Mouse (Mus musculus) embryonic facial prominence, embryonic 12.5 days (tissue): ENCODE results near the gene Fahd1. TPM values are rescaled to one million over a fixed set of nuclear protein-coding genes. Genes with fewer than 3 reads are reported as not detected.

ENCODE experiments used
- ATAC-seq: fragments of 200-750 bp; cut with Nextera tagmentation; 2 replicates; pipeline ENCODE4 v1.8.0; 2017; ENCODE audit not compliant: insufficient number of reproducible peaks, insufficient read depth, low FRiP score, low TSS enrichment
- H3K27ac ChIP-seq: fragments of 300-500 bp; sonication (generic); 2 replicates; pipeline ENCODE4 v1.5.1; 2016; ENCODE audit warnings: mild to moderate bottlenecking
- H3K27me3 ChIP-seq: fragments of 300-500 bp; sonication (generic); 2 replicates; pipeline ENCODE4 v1.6.1; 2016; ENCODE audit warnings: mild to moderate bottlenecking, moderate library complexity
- H3K36me3 ChIP-seq: fragments of 300-500 bp; sonication (generic); 2 replicates; pipeline ENCODE4 v1.6.1; 2016; ENCODE audit warnings: mild to moderate bottlenecking
- H3K4me1 ChIP-seq: fragments of 300-500 bp; sonication (generic); 2 replicates; pipeline ENCODE4 v1.6.1; 2016
- H3K4me2 ChIP-seq: fragments of 300-500 bp; sonication (generic); replicated peaks from 2 replicates; pipeline ENCODE4 v1.6.1; 2016; ENCODE audit warnings: mild to moderate bottlenecking, moderate library complexity
- H3K4me3 ChIP-seq: fragments of 300-500 bp; sonication (generic); 2 replicates; pipeline ENCODE4 v1.5.1; 2016; ENCODE audit warnings: mild to moderate bottlenecking
- H3K9ac ChIP-seq: fragments of 300-500 bp; sonication (generic); 2 replicates; pipeline ENCODE4 v1.6.1; 2016; ENCODE audit warnings: mild to moderate bottlenecking, moderate library complexity
- H3K9me3 ChIP-seq: fragments of 300-500 bp; sonication (generic); 2 replicates; pipeline ENCODE4 v1.6.1; 2016; ENCODE audit warnings: mild to moderate bottlenecking, moderate library complexity
- WGBS: fragments of 180-500 bp; shearing (Covaris S2); methylation state at CpG from one replicate; pipeline ENCODE4 v1.1.7; 2016; 5-methylcytosine and 5-hydroxymethylcytosine counted together
- polyA plus RNA-seq: library from polyadenylated mRNA; unstranded; fragments of >200 nt; fragmentation: Nextera tagmentation; extraction: Ambion mirVana; gene quantifications from 2 replicates; pipeline ENCODE4 v1.2.1, GENCODE M21; 2016

Gene Fahd1
- polyA plus RNA-seq, 1 experiment from 2014 or later: 23.2 TPM

DNA sequence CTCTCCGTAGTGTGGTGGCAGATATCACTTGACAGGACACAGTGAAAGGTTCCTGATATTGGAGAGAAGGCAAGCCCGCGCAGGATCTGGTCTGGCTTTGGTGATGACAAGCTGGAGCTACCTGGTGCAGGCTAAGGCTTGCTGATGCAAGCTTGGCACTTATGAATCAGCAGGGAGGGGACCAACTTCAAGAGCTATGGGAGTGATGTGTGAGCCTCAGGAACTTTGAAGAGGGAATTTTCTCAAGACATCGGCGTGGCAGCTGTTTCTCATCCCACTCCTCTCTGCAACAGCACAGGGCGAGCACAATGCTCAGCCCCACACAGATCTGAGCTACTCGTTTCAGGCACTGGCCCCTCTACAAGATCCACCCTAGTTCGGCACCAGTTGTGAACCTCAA is 10.3 kb downstream of the Fahd1 start, which contains the start of gene Hagh:
Gene Hagh, plus strand, starts transcription at position 302 of the 400 bp plus-strand sequence.
- H3K4me2 ChIP-seq: no peak within 1 kb of the TSS

DNA sequence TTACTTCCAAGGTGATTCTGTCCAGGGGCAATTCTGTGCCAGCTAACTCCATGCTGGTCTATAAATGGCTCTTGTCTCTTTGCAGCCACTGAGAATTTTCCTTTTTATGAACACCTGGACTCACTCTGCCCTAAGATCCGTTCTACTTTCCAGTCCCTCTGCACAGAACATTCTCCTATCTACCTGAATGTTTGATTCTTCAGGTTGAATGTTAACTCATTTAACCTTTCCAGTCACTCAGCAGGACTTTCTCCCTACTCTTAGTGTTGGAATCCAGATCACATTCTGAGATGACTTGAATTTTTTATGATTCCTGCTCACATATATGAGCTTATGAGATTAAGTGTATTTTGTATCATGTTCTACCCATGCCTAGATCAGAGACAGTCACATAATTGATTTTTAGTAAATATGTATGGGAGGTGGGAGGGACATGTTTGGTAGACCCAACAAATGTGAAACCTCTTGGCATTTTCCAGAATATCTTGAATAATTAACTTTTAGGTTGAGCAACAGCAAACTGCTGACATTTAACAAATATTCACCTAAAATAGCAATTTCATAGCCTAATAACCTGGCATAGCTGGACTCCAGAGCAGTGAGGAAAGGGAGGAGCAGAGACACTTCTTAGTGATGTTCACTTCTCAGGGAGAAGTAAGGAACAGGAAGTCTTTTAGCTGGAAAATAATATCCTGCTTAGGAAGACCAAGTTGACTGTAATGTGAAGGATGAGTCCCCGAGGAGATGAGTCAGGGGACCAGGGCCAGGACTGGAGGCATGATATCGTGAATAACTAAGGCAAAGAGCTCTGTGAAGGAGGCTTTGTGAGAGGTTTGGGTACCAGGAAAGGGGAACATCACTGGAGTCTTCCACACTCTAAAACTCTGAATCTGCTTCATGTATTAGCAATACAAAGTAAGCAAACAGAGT is 28.5 kb downstream of the Fahd1 start:
- Histone ChIP-seq H3K27me3 (peaks cover 2% of the 10 kb centered on the region; the same call in 1 of the 2 replicates), H3K4me1 (no peaks in the 10 kb centered on the region), H3K9ac (no peak overlapping the region), H3K9me3 (no peaks in the 10 kb centered on the region), H3K27ac (no peak overlapping the region), H3K4me2 (no peak overlapping the region), H3K4me3 (no peak overlapping the region), H3K36me3 (no peaks in the 10 kb centered on the region)
- 52% methylated on average over 3 of the region's 3 CpGs for WGBS
- no peak for ATAC-seq

More for the DNA sequence above, 10.3 kb downstream of the Fahd1 start, which contains the start of gene Hagh:
- Histone ChIP-seq H3K4me1 (no peaks in the 10 kb centered on the region), H3K9me3 (no peaks in the 10 kb centered on the region), H3K27ac (no peak within 1 kb of the TSS), H3K36me3 (no peaks in the 10 kb centered on the region), H3K27me3 (no peaks in the 10 kb centered on the region), H3K9ac (no peak within 1 kb of the TSS), H3K4me3 (no peak within 1 kb of the TSS)
- no peak for ATAC-seq
- WGBS: 63% methylated on average over 8 of the region's 8 CpGs

DNA sequence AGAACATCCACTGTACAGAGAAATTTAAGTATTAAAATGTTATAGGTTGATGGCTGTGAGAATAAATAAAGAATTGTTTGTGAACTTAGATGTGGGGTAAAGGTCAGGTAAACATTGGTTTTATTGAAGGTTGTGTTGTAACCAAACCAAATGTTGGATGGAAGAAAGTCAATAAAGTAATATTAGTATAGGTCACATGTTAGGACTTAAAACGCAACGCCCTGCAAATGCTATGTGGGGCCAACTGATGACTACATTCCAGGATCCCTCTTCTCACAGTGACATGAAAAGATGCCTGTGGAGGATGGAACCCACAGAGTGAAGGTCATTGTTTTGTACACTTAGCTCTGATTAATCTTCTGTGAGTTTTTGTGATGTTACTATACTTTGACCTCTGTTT is 30.7 kb downstream of the Fahd1 start:
- Histone ChIP-seq H3K4me2 (no peak overlapping the region), H3K27me3 (peaks cover 2% of the 10 kb centered on the region; the same call in 1 of the 2 replicates), H3K9ac (no peak overlapping the region), H3K4me1 (no peaks in the 10 kb centered on the region), H3K27ac (no peak overlapping the region), H3K4me3 (no peak overlapping the region), H3K9me3 (no peaks in the 10 kb centered on the region), H3K36me3 (no peaks in the 10 kb centered on the region)
- no peak for ATAC-seq
- WGBS: 63% methylated on average over 2 of the region's 2 CpGs

DNA sequence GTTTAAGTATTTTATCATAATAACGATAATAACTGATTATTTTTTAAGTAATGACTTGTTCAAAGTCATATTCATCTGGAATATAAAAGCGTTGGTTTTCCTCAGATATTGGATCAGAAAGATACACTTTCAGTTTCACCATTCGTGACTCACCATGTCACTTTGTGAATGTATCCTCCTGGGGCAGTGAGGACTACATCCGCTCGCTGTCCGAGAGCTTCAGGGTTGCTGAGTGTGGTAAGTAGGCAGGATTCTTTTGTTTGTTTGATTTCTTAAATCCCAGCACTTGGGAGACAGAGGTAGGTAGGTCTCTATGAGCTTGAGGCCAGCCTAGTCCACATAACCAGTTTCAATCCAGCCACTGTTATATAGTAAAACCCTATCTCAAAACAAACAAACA is 32.0 kb downstream of the Fahd1 start:
- Histone ChIP-seq H3K36me3 (no peaks in the 10 kb centered on the region), H3K27ac (no peak overlapping the region), H3K4me1 (no peaks in the 10 kb centered on the region), H3K27me3 (no peaks in the 10 kb centered on the region), H3K9me3 (no peaks in the 10 kb centered on the region), H3K4me3 (no peak overlapping the region), H3K4me2 (no peak overlapping the region), H3K9ac (no peak overlapping the region)
- no peak for ATAC-seq
- 51% methylated on average over 6 of the region's 6 CpGs for WGBS

DNA sequence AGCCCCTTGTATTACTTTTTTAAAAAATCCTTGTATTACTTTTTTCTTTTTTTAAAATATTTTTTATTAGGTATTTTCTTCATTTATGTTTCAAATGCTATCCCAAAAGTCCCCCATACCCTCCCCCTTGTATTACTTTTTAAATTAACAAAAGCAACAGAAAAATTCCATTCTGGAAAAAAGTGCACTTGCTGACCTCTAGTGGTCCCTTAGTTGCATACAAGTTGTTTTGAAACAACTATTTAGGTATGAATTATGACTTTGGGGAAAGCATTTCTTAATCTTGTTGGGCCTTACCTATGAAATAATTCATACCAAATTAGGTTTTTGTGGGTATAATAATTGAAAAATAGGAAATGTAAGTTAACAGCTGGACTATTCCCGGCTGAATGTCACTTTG is 32.7 kb downstream of the Fahd1 start:
- no peaks in the 10 kb centered on the region for H3K27me3 ChIP-seq
- no peaks in the 10 kb centered on the region for H3K9me3 ChIP-seq
- H3K4me1 ChIP-seq: no peaks in the 10 kb centered on the region
- H3K36me3 ChIP-seq: no peaks in the 10 kb centered on the region
- no peak overlapping the region for H3K27ac ChIP-seq
- no peak overlapping the region for H3K9ac ChIP-seq
- no peak overlapping the region for H3K4me3 ChIP-seq
- WGBS: 29% methylated on average over 1 of the region's 1 CpGs
- no peak overlapping the region for H3K4me2 ChIP-seq
- no peak for ATAC-seq

DNA sequence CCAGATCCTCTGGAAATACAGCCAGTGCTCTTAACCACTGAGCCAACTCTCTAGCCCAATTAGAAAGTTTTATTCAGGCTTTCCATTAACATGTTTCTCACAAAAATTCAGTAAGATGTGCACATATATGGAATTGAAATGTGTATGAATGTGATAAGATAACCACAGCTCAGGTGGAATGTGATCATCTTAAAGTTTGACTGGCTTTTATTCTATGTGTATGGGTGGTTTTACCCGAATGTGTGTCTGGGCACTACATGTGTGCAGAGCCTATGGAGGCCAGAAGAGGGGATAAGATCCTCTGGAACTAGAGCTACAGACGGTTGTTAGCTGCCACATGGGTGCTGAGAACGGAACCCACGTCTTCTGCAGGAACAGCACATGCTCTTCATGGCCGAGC is 34.9 kb downstream of the Fahd1 start:
- H3K4me2 ChIP-seq: no peak overlapping the region
- H3K4me3 ChIP-seq: no peak overlapping the region
- no peaks in the 10 kb centered on the region for H3K36me3 ChIP-seq
- no peak for ATAC-seq
- H3K9ac ChIP-seq: no peak overlapping the region
- no peaks in the 10 kb centered on the region for H3K9me3 ChIP-seq
- H3K4me1 ChIP-seq: no peaks in the 10 kb centered on the region
- WGBS: 80% methylated on average over 5 of the region's 5 CpGs
- no peaks in the 10 kb centered on the region for H3K27me3 ChIP-seq
- no peak overlapping the region for H3K27ac ChIP-seq

DNA sequence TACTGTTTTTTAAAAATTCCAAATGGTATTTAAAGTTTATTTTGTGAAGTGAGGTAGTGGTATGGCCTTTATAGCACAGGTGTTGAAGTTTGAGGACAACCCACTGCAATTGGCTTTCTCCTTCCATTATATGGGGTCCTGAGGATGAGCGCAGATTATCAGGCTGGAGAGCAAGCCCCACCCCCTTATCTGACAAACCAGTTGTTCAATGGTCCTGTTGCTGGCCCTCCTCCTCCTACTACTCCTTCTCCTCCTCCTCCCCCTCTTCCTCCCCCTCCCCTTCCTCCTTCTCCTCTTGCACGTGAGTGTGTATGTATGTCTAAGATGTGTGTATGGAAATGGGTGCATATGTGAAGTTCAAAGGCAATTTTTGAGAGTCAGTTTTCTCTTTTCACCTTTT is 37.9 kb downstream of the Fahd1 start:
- Histone ChIP-seq H3K4me2 (no peak overlapping the region), H3K4me3 (no peak overlapping the region), H3K9me3 (no peaks in the 10 kb centered on the region), H3K27ac (no peak overlapping the region), H3K36me3 (no peaks in the 10 kb centered on the region), H3K9ac (no peak overlapping the region), H3K27me3 (peaks cover 2% of the 10 kb centered on the region; the same call in 1 of the 2 replicates), H3K4me1 (no peaks in the 10 kb centered on the region)
- no peak for ATAC-seq
- 25% methylated on average over 2 of the region's 2 CpGs for WGBS

DNA sequence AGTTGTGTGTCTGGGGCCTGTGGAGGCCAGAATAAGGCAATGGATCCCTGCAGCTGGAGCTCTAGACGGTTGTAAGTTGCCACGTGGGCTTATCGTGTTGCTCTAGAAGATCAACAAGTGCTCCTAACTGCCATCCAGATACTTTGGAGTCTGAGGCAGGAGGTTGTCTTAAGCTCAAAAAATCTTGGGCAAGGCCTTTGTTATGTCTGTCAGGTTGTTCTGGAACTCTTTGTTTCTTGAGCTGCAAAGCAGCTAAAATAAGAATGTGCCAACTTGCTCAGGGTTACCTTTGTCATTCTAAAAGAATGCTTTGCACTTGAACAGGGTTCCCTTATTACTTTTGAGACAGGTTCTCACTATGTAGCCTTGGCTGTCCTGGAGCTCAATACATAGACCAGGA is 39.0 kb downstream of the Fahd1 start:
- H3K9ac ChIP-seq: no peak overlapping the region
- no peaks in the 10 kb centered on the region for H3K9me3 ChIP-seq
- H3K36me3 ChIP-seq: no peaks in the 10 kb centered on the region
- H3K4me1 ChIP-seq: no peaks in the 10 kb centered on the region
- H3K4me3 ChIP-seq: no peak overlapping the region
- WGBS: 72% methylated on average over 3 of the region's 3 CpGs
- ATAC-seq: no peak
- no peak overlapping the region for H3K4me2 ChIP-seq
- H3K27ac ChIP-seq: no peak overlapping the region
- peaks cover 10% of the 10 kb centered on the region; the same call in 1 of the 2 replicates for H3K27me3 ChIP-seq

DNA sequence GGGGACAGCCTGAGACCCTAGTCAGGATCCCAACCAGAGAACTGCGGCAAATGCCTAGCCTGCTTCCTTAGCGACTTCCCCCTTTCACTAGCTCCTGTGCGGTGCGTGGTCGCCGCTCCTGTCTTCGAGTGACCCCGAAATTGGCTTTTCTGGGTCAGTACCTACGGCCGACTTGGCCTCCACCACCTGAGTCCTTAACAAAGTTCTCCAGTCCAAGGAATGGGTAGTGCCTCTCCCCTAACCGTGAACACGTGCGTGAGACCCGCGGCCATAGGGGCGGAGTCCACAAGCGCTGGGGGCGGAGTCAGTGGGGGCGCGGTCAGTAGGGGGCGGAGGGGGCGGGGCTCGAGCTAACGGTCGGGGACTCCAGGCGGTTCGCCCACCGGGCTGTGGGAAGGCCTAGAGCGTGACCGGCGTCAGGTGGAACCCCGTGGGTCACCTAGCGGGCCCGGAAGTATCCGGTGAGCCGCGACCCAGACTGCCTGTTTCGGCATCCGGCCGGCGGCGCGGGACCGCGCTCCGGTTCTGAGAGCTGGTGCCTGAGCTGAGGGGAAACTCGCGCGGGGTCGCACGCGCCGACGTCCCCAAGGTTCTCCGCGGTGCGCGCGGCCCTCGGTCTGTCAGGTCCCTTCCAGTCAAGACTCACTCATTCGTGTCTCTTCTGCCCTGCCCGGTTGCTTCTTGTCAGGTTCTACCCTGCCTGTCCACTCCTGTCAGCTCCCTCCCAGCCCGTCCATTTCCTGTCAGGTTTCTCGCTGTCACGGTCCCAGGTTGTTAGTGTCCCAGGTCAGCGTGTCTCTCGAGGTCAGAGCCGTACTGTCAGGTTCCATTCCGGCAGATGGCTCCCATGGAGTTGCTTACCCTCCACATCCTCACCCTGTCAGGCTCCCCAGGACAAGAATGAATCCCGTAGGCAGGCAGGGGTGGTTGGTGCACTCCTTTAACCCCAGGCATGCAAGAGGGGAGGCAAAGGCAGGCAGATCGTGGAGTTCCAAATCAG is 45.9 kb downstream of the Fahd1 start, which contains the start of gene Meiob:
Gene Meiob, plus strand, starts transcription at position 338 of the 1,000 bp plus-strand sequence.
- H3K9me3 ChIP-seq: no peaks in the 10 kb centered on the region
- peak within 1 kb of the TSS; percentile 51 for H3K9ac ChIP-seq
- no peaks in the 10 kb centered on the region for H3K36me3 ChIP-seq
- 1% methylated on average over 71 of the region's 71 CpGs for WGBS
- H3K27ac ChIP-seq: no peak within 1 kb of the TSS
- H3K4me2 ChIP-seq: peak within 1 kb of the TSS; percentile 90
- peak; percentile 84 for ATAC-seq
- H3K4me1 ChIP-seq: no peaks in the 10 kb centered on the region
- peaks cover 32% of the 10 kb centered on the region for H3K27me3 ChIP-seq
- peak within 1 kb of the TSS; percentile 60 for H3K4me3 ChIP-seq

DNA sequence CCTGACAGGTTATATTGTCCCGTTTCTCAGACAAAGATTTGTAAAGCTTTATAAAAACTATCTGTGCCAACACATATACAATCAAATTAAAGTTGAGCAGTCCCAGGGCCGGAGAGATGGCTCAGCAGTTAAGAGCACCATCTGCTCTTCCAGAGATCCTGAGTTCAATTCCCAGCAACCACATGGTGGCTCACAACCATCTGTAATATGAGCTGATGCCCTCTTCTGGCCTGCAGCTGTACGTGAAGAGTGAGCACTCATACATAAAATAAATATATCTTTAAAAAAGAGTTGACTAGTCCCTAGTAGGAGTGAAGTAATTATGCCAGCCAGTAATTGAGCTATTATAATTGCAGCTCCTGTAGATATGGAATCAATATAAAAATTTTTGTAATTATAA is 49.6 kb downstream of the Fahd1 start:
- ATAC-seq: no peak
- Histone ChIP-seq H3K36me3 (no peaks in the 10 kb centered on the region), H3K4me1 (no peaks in the 10 kb centered on the region)

DNA sequence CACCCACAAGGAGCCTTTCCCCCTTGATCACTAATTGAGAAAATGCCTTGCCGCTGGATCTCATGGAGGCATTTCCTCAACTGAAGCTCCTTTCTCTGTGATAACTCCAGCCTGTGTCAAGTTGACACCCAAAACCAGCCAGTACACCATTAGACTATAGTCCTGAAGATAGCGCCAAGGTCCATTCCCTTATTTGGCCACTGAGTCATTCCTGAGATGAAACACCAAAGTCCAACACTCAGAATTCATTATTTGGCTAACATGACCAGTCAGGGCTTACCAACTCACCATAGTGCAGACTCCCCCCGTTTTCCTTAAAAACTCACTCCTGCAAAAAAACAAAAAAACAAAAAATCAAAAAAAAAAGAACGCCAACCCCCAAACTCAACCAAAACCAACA is 50.7 kb downstream of the Fahd1 start:
- Histone ChIP-seq H3K9me3 (no peaks in the 10 kb centered on the region), H3K9ac (no peak overlapping the region), H3K27ac (no peak overlapping the region), H3K4me2 (no peak overlapping the region), H3K4me3 (no peak overlapping the region), H3K27me3 (peaks cover 8% of the 10 kb centered on the region), H3K36me3 (no peaks in the 10 kb centered on the region), H3K4me1 (no peaks in the 10 kb centered on the region)
- no peak for ATAC-seq
- 90% methylated on average over 4 of the region's 4 CpGs for WGBS

More for the DNA sequence above, 49.6 kb downstream of the Fahd1 start:
- H3K27ac ChIP-seq: no peak overlapping the region
- H3K9me3 ChIP-seq: no peaks in the 10 kb centered on the region
- WGBS: 44% methylated on average over 3 of the region's 3 CpGs
- no peak overlapping the region for H3K4me3 ChIP-seq
- H3K4me2 ChIP-seq: no peak overlapping the region
- H3K9ac ChIP-seq: no peak overlapping the region
- peaks cover 17% of the 10 kb centered on the region for H3K27me3 ChIP-seq
